Mouse (Mus musculus) adrenal gland, adult (tissue): ENCODE results near the gene Optc.

ENCODE experiments used
- DNase-seq, 2 experiments: peaks; one replicate each; pipeline ENCODE4 v3.0.0; 2022 to 2023; ENCODE audit warnings: low spot score in 1 of 2; ENCODE audit not compliant: inconsistent age in 2 of 2

Optc gene

DNA sequence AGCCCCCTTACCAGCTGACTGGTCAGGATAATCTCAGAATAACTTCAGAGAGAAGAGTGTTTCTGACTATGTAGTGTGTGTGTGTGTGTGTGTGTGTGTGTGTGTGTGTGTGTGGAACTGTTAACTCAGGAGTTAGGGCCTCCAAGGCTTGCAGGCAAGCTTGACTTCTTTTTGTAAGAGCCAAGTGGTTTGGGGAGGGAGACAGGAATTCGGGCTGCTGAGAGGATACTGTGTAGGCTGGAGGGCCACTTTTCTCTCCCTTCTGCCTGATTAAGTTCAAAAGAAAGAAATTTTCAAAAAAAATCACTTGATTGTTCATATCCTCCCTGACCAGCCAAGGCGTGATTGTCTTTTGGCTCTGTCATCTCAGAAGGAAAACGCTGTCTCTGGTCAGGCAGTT is 12.6 kb upstream of the Optc start:
- peak in 1 of 2 experiments; percentile 38 for DNase-seq

DNA sequence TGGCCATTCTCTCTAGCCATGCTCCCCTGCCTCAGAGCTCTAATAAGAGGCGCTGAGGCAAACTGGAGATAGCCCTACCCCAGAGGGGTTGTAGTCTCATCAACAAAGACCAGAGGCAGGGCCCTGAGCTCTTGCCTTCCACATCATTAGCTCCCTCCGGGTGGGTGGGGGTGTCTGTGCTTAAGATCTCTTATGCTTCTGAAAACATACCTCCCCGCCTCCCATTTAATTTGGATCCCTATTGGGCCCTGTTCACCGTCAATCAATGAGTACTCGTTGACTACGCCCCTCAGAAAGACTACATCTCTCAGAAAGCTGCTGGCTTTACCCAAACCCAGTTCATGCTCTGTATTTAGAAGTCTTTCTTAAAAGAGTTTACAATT is 10.3 kb upstream of the Optc start:
- no peak for DNase-seq

DNA sequence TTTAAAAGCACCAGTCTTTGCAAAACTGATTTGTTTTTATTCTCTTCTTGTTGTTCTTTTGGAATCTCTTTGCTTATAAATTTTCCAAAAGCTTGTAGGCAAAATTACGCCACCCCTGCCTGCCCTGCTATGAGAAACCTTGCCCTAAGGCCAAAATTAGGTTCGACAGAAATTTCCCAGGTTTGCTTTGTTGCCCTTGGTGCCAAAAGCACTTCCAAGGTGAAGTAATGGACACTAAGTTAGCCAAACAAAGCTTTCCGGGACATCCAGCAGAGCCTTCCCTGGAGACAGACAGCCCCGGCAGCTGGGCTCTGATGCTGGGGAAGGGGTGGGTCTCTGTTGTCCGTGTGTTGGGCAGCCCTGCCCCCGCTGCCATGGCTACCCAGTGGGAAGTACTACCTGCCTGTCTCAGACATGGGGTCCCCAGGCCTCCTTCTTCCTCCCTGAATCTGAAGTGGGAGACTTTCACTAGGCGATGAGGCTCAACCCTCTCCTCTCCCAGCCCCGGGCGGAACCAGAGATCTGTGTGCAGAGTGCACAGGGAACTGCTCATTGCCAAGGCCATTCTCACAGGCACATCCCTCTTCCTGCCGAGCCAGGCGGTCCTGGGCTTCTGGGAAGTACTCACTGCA is 9.8 kb upstream of the Optc start:
- peak; percentile 72 to 85 for DNase-seq

DNA sequence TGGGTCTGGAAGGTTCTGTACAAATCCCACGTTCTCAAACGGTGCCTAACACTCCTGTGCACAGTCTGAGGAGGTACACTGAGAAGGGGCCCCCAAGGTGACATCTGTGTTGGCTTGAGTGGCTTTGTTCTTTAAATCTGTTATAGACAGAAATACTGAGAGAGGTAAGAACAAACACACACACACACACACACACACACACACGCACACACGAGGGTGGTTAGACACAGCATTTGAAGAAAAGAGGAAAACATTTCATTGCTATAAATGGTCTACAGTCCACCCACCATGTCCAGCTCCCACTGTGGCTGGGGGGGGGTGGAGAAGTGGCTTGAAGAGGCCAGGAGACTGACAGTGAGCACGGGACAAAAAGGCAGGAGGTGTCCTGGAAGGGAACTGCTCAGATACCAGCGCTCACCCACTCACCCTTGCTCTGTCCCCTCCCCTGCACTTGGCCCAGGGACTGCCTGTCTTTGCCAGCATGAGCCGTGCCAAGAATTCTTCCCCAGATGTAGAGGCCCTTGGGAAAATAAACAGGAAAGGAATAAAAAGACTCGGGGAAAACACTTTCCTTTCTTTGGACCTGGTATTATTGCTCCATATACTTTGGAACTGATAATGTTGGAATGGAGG is 8.0 kb upstream of the Optc start:
- DNase-seq, result peak; percentile 85 to 92

DNA sequence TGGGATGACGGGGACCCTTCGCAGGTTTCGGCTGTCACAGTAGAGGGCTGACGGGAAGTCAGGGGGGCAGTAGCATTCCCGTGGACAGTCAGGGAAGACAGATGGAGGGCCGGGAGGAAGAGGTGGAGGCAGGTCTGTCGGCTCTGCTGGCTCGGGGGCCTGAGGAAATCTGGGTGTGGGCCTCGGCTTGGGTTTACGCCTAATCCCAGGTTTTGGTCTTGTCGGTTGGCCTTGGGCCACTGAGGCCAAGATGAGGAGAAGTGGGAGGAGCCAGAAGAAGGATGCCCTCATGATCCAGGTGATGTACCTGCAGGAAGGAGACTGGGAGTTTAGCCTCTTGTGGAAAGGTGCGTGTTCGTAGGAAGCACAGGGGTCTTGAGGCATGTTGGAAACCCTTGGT is 7.3 kb upstream of the Optc start:
- no peak for DNase-seq

DNA sequence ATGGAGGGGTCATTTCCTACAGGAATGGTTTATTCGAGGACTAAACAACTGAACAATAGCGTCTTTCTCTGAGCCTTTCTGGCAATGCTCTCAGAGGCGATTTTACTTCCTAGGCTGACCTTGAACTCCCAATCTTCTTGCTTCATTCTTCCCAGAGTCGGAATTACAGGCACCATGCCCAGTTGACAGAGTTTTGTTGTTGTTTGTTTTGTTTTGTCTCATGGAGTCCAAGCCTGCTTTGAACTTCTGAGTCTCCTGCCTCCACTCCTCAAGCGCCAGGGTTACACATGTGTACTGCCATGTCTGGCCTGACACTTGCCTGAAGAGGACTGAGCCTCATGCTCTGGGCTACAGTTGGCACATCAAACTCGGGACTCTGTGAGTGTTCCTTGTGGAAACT is 5.2 kb upstream of the Optc start:
- DNase-seq, result peak in 1 of 2 experiments; percentile 64

DNA sequence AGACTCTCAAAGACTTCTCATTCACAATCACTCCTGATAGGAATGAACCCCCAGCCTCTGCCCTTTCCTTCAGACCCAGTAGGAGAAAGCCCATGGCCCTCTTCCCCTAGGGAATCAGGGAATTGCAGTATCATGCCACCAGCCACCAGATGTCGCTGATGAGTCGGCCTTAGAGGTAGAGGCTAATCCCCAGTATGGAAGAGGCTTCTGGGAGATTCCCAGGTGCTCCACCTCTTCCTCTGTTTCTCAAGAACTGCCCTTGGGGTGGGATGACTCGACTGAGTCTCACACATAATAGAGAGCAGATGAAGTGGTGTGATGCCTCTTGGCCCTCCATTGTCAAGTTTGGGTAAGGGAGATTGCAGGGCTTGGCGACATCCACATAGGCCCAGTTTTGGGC is 3.7 kb upstream of the Optc start:
- DNase-seq, result peak; percentile 68 to 88

DNA sequence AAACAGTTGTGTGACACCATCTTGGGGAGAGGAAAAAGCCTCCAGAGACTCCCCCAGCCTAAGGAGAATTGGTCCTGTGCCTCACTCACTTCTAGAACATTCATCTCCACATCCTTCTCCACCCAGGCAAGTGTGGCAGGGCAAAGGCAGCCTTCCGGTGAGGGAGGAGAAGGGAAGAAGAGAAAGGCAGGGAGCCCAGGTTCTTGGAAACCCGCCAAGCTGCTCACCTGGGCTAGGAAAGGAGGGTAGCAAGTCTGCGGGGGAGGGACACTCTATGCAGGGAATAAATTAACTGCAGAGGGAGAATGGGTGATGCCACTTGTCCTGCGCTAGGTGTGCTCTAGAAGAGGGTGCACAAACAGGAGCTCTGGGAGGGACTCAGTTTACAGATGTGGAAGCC is 3.2 kb upstream of the Optc start:
- DNase-seq, result no peak

DNA sequence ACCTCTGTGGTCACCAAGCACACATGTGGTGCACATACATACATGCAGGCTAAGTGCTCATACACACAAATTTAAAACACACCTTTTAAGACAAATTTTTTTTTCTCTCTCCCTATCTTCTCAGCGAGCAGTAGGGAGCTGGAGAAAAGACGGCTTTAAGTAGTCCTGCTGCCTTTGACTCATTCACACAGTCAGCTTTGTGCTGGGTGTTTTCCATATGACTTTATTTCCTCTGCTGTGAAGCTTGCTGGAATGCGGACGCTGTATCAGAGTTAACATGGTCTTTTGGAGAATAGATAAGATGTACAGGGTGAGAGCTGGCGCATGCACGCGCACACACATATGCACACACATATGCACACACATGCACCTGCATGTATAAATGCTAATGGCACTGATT is 2.3 kb upstream of the Optc start:
- DNase-seq, result no peak

DNA sequence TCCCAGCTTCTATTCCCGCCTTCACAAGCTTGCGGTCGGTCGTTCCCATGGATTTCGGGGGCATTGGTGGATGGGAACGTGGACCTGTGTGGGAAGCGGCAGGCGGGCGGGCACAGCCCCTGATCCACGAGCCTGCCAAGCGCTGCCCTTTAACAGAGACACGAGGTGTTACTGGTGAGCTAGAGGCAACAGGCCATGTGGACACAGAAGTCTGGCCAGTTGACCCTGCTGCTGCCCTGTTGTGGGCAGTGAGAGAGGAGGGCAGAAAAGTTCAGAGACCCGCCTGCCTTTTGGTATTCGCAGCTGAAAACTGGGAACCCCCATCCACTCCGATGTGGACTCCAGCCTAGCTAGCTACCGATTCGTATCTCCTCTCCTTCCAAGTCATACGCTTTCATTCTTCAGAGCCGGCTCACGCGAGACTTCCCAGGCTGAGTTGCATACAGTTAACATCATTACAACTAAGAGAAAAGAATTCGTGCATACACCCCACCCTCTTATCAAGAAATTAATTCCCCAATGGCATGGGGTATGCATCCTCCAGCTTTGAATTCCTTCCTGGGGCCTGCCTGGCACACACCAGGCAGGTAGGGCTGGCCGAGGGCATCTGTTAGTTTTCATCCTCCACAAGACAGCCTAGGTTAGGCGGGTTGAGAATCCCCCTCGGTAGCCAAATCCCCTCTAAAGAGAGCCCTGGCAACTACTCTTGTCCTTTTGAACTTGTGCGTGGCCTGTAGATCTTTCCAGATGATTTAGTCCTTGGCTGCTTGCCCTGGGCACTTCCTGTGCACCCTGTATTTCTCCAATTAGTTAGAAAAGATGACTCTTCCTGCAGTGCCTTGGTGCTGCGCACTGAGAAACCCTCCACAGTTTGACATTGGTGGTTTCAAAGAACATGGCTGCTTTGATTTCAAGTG is 1.1 kb upstream of the Optc start:
- DNase-seq, result peak; percentile 79 to 85

DNA sequence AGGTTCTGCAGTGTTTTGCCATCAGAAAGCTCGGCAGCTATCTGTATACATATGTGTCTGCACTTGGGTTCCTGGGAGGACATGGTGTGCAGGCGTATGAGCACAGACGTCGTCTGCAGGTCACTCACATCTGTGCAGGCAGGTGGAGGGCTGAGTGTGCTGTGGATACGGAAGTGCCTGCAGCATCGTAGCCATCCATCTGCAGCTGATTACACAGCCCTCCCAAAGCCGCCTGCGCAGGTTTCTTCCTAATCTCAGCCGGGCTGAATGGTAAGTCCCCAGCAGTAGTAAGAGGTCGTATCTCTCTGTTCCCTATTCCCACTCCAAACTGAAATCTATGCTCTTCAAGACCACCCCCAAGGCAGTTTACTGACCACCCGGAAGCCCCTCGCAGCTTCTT is 1.4 kb downstream of the Optc start:
- DNase-seq, result no peak

DNA sequence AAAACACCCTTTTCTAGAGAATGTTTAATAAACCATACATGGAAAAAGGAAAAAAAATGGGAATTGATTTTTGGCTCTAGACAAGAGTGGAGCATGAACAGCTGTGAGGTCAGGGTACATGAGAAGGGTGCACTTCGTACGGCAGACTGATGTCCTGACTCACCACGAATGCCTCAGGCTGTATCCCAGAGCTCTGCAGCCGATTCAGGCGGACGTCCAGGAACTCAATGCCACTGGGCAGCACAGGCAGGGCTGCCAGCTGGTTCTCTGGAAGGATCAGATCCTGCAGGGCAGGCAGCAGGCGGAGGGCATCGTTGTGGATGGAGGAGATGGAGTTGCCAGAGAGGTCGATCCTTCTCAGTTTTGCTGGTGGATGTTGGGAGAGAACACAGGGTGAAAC is 7.0 kb downstream of the Optc start:
- peak; percentile 79 to 88 for DNase-seq

DNA sequence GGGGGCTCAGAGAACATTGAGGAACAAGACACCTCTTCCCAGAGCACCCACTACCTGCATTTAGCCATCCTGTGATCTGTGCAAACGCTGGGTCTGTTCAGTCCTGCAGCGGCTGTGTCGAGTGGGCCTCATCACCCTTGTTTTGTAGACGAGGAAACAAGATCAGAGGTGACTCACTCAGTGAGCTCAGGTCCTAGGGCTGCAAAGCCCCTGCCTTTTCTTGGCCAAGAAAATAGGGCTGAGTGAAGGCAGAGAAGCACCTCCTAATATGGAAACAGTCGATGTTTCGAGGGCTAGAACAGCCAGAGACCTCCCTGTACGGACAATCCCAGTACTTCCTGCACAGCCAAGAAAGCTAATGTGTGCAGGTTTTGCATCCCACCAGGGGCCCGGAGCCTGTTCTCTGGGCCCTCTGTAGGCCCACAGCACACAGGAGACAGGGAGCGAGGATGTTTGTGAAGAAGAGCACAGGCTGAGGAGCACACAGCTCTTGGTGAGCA is 8.7 kb downstream of the Optc start:
- no peak for DNase-seq

DNA sequence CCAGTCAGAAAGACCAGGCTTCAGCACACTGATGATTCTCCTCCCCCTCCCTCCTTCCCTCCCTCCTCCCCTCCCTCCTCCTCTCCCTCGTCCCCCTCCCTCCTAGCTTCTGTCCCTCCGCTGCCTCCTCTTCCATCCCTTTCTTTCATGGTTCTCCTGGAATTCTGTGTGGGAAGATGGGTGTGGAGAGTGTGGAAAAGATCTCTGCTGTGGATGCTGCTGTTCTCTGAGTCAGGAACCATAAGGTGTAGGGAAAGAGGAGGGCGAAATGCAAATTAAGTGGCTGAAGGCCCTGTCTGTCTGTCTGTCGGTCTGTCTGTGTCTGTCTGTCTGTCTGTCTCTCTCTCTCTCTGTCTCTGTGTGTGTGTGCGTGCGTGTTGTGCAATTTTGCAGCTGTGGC is 10.5 kb downstream of the Optc start:
- DNase-seq, result no peak

DNA sequence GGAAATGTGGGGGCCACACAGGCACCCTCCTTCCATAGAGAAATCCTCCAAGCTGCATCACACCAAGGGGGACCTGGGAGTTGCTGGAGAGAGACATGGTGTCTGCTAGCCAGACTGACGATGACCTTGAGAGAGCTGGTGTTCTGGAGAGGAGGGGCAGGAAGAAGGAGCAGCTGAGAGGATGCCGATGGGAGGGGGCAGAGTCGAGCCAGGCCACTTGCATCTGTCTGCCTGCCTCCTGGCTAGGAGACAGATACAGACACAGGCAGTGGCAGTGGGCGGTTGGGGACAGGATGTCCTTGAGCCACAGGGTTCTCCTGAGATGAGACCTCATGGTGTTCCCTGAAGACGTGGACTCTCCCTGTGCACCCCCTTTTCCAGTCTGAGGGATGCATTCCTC is 16.3 kb downstream of the Optc start:
- DNase-seq, result peak; percentile 65 to 73

DNA sequence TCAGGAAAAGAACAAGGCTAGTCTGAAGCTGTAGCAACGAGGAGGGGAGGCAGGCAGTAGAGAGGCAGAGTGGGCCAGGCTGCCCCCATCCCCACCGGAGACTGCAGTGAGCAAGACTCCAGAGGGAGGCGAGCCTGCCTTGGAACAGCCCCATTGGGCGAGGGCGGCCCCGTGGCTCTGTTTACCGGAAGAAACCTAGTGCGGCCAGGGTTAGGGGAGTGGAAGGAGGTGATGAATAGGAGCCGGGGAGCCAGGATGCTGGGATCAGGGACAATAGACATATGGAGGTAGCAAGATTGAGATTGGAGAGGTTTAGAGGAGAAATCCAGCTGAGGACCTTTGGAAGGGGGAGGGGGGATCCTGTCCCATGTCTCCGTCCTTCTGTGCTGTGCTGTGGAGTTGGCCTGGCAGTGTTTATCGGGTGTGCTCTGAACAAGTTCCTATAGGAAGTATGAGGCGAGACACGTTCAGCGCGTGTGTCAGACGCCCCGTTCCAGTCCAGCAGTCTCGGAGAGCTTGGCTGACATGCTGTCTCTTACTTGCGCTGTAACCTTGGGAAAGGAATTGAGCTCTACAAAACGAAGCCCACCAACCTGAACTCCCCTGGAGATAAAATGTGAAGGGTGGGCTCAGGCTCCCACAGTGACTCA is 17.7 kb downstream of the Optc start:
- DNase-seq, result peak in 1 of 2 experiments; percentile 46

DNA sequence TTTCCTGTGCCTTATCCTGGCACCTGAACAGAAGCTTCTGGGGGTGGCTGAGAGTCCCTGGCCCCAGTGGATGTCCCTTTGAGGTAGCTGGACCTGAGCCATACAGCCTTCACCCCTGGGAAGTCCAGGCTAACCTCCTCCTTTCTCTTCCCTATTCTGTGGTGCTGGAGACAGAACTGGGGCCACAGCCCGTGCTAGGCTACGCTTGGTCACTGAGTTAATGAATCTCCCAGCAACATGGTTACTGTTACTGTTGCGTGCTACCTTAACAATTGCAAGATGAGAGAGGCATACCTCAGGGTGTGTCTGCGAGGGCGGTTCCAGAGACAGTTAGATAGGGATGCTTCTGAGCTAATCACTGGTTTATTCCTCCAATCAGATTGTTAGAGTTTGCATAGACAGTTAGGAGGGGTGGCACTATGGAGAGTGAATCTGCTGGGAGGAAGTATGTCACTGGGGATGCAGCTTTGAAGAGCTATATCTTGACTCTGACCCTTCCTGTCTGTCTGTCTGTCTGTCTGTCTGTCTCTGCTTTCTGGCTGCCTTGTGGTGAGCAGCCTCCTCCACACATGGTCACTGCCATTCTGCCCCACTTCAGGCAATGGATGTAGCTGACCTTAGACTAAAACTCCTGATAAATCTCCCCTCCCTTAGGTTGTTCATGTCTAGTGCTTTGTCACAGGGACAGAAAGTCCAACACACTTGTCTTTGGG is 20.1 kb downstream of the Optc start:
- peak in 1 of 2 experiments; percentile 18 for DNase-seq

DNA sequence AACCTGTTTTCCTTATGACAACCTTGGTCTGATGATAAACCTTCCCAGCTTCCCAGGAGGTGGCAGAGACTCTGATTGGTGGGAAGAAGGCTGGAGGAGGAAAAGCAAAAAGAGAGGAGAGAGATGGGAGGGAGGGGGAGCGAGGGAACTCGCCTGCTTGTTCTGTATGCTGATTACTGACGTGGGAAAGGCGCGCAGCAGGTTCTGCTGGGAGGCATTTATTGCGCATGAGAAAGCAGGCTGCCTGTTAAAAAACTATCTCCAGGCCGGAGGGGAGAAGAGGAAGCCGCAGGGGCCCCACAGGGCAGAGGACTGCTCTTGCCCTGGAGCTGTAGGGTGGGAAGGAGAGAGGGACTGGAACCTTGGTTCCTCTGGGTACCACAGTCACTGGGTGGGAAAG is 20.8 kb downstream of the Optc start:
- peak in 1 of 2 experiments; percentile 36 for DNase-seq

DNA sequence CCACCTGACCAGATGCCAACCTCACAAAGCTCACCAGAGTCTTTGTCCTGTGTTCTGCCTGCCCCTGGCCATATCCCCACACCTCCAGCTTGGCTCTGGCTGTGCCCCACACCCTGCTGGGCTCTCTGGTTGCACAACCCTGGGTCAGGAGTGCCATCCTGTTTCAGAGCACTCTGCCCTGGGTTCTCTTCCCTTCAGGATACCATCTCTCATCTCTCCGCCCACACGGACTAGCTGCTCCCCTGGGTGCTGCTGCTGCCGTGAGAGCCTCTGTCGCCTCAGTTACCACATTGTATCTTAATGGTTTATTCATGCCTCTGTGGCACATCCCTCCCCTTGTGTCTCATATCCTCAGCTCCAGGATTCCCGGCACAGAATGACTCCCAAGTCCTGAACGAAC is 21.4 kb downstream of the Optc start:
- DNase-seq, result peak in 1 of 2 experiments; percentile 36

DNA sequence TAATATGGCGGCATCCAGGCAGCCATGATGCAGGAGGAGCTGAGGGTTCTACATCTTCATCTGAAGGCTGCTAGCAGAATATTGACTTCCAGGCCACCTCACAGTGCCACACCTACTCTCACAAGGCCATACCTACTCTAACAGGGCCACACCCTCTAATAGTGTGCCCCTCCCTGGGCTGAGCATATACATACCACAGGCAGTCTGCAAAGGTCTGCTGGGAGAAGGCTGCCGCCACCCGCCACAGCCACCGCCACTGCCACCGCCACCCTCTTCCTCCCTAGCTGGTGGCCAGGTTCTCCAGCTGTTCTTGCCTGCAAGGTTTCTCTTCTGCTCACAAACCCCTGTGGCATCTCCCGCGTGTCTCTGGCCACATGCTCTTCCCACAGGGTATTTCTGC is 22.0 kb downstream of the Optc start:
- no peak for DNase-seq

DNA sequence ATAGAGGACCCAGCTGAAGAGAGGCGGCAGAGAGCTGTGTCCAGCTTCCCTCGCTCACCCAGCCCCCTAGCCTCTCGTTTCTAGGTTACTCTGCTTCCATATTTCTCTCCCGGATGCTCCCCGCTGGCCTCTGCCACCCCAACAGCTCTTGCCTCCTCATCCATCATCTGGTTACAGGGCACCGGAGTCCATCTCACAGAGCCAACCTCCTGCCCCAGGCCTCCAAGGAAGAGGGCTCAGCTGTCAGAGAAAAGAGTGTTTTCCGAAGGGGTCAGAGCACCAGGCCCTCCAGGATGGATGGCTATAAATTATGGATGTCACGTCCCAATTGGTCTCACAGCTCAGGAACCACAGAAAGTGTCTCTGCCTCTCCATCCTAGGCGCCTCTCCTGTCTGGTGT is 23.1 kb downstream of the Optc start:
- DNase-seq, result peak in 1 of 2 experiments; percentile 26
